Mouse (Mus musculus) lung, postnatal 25 days (tissue): Measurements from ENCODE around the gene Cacna1s.

ENCODE experiments used
- DNase-seq: peaks from one replicate; pipeline ENCODE4 v3.0.0; 2022; ENCODE audit warnings: low spot score

The Cacna1s gene

DNA sequence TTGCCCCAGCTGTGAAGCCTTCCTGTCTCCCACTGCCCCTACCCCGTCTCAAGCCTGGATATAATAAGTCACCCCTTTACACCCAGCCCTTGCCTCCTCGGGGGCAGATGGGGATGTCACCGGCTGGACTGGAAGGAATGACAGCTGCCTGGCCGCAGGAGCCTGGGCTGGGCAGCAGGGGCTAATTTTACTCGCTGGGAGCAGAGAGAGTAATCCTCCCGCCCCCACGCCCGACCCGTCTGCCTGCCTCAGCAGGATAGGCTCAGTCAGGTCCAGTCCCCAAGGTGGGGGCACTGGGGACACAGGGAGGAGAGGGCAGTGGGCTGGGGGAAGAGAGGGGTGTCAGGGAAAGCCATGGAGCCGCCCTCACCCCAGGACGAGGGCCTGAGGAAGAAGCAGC lies at the start of gene Cacna1s:
TSS of gene Cacna1s (plus strand) at position 204 of the 400 bp plus-strand sequence.
- no peak for DNase-seq

DNA sequence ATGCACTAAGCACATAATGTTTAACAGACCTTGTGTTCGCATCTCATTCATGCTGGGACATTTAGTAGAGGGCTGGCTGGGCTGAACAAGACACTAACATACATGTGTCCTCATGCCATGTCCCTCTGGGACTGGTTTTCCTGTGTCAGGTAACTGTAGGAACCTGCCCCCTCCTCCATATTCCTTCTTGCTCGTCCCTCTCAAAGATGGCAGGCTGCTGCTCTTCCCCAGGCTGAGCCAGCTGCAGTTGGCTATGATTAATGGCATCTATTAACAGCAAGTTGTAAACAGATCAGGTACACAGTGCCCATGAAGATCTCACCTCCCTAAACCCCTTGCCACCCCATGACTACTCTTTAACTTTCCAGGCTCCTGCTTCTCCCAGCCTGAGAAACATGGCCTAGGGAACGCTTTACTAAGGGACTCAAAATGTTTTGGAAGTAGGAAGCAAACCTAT lies 46.2 kb upstream of the Cacna1s start, which contains the start of gene Igfn1:
TSS of gene Igfn1 (minus strand) at position 51 of the 457 bp plus-strand sequence.
- DNase-seq = no peak

DNA sequence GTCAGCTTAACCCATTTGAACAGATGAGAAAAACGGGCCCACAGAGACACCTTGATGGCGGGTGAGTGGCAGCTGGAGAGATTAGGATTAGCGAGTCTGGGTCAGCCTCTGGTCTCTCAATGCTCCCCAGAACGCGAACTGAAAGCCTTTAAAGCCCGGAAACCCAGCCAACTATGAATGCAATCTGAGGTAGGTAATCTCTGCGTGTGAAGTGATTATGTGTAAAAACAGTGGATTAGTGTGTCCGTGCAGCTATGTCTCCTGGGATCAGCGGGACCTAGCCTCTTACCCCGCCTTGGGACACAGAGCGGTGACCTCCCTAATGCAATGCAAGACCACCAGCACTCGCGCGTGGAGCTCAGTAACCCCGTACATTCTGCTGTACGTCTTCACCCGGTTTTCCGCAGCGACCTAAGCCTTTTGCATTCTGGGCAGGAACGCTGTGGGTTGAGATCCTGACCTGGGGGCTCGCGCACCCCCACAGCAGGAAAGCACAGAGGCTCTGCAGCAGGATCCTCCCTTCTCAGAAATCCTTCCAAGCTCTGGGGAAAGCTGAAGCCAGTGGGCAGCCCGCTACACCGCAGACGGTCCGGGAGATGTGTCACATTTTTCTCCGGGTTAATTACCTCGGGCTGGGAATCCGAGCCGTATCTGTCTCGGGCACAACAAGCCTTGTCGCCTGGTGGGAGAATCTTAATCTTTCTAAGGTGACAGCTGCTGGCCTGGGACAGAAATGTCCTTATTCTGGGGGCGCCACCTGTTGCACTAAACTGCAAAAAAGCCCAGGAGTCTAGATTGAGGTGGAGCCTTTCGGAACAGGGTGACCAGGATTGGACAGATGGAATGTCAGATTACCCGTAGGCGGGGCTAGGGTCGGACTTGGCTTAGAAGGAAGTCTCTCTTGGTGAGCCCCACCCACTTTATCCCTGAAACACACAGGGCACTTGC lies 45.1 kb upstream of the Cacna1s start, which contains the start of gene Tmem9:
TSS of gene Tmem9 (plus strand) at position 940 of the 948 bp plus-strand sequence.
- DNase-seq = peak; percentile 89

DNA sequence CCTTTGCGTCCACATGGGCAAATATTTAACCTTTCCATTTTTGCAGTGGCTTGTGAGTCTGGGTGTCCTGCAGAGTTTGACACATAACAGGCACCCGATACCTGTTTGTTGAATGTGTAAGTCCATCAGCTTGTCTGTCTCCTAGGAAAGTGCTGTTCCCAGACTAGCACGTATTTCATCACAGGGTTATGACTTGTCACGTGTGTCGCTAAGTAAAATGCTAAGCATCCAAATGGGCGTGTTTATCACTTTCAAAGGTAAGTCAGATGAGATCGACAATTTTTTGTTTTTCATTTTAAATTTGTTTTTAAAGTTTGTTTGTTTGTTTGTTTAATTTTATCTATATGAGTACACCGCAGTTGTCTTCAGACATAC lies 44.4 kb upstream of the Cacna1s start:
- no peak for DNase-seq

DNA sequence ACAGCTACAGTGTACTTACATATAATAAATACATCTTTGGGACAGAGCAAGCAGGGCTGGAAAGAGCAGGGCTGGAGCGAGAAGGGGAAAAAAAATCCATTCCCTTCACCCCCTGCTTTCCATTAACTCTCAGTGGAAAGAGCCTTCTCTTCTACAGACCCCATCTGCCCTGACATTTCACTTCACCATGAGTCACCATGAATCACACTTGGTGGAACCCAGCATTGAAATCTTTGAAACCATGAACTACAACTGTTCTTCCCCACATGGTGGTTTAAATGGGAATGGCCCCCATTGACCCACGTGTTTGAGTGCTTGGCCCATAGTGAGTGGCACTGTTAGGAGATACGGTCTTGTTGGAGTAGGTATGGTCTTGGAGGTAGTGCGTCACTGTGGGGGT lies 42.3 kb upstream of the Cacna1s start:
- DNase-seq = no peak

DNA sequence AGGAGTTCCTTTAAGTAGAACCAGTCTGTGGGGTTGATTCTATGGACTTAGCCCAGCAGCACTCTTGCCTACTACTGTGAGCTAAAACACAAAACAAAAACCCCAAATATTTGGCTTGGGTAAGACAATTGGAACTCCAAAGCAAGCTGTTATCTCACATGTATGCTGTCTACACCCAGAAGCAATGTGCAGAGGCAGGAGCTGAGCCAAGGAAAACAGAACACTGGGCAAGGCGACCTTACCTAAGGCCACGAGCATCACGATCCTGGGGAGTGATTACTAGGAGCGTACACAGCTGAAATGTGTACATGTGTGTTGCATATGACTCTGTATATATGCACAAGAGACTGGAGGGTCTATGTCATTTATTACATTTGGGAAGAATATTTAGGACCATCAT lies 39.0 kb upstream of the Cacna1s start:
- no peak for DNase-seq

DNA sequence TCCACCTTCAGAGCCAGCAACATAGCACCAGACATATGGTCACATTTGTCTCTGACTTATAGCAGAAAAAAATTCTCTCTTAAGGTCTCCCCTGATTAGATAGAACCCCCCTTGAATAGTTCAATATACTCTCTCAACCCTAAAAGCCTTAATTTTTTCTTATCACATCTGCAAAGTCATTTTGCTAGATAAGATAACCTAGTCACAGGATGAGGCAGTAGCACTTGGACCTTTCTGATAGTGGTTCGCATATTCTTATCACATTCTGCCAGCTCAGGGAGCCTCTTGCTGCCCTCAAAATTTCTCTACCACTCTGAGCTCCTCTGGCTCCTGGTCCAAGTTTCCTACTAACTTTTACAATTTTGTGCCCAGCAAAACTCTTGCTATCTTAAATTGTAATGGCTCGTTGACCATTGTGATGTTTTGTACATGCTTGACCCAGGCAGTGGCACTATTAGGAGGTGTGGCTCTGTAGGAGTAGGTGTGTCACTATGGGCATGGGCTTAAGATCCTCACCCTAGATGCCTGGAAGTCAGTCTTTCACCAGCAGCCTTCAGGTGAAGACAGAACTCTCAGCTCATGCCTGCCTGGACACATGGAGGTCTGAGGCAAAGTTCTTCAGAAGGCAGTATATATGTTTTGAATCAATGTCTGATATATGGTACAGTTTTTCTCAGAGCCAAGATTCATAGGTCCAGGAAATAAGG lies 37.6 kb upstream of the Cacna1s start:
- DNase-seq = no peak

DNA sequence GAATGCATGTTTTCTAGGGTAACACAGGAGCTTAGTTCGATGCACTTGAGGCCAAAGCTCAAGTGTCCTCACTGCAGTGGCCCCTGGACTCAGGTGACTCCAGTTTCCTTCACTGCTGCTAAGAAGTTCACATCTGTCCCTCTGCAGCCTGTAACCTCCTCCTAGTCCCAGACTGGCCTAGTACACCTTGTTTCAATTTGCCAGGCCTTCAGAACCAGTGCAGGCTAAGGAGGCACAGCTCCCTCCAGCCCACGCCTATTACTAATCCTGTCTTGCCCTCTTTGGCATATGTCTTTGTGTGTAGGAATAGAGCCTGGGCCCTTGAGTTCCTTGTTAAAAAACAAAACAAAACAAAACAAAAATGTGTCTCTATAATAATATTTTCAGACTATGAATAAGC lies 35.2 kb upstream of the Cacna1s start:
- no peak for DNase-seq

DNA sequence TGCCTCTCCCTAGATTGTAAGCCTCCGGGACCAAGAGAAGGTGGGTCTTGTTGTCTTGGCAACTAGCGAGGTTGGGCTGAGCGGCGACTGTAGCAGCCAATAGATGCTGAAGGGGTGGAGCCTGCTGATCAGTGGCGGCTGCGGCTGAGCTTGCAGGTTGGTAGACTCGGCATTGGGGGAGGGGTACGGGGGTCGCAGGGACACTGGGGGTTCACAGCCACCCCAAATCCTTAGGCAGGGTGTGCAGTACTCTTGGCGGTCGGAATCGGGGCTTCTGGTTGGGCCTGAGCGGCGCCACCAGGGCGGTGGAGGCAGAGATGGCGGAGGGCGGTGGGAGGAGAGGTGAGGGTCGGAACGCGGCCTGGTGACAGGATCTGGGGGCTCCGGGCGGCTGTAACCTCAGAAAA lies 34.6 kb upstream of the Cacna1s start:
- DNase-seq = peak; percentile 94

DNA sequence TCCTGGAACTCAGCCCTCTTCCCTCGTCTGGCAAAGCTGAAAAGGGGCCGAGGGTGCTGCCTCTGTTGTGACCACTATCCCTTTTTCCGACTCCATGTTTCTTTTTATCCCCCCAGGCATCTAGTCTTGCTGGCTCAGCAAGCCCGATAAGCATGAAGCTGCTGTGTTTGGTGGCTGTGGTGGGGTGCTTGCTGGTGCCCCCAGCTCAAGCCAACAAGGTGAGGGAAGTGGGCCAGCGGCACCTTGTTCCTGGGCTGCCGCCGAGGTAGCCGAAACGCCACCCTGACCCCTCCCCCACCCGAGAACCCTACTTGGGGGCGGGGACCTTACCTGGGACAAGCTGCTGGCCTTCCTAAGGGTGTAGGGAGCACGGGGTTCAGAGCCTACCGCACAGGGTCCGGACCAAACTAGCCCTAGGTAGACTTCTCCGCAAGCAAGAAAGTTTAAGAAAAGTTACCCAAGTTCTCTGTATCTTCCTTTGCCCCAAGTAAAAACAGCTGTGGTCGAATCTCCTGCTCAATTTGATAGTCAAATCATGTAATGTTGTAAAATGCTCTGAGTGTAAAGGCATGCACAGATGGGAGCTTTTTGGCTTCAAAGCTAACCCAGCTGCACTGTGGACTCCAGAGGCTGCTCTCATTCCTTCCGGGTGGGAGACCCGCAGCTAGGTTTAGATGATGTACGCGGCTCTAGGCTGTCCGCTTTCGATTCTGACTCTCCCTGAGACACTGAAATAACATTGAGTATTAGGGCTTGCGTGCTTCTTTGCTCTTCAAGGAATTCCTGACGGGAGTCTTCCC lies 34.0 kb upstream of the Cacna1s start:
- peak; percentile 41 for DNase-seq

DNA sequence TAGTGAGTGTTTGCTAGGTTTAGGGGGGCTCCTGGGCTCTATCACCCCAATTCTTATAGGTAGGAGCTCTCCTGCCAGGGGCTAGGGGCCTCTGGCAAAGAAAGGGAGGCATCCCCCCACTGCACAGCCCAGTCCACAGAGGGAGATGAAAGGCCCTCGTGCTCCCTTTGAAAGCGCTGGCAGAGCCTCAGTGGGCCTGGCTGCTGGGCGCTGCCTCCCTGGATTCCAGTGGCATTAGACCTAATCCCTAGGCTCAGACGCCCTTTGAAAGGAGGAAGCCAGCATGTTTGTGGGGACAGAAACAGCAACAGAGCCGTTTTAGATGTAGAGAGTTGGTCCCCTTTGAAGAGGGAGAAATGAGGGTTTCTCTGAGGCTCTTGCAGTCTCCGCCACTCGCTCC lies 22.3 kb upstream of the Cacna1s start:
- DNase-seq = no peak

DNA sequence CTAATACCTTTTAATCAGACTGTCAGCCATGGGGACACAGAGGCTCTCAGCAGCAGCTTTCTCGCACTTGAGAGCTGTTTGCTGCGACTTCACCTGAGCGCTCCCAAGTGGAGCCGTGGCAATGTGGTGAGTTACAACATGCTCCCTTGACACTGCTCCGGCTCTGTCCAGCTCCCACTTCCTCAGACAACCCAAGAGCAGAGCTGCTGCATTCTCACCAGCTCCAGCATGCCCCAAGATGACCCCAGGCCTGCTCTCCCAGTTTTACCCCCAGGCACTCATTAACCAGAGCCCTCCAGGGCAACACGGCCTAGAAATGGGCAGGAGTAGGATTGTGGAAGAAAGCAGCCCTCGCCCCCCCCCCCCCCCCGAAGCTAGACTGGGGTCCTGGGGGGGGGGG lies 20.9 kb upstream of the Cacna1s start:
- DNase-seq = no peak

DNA sequence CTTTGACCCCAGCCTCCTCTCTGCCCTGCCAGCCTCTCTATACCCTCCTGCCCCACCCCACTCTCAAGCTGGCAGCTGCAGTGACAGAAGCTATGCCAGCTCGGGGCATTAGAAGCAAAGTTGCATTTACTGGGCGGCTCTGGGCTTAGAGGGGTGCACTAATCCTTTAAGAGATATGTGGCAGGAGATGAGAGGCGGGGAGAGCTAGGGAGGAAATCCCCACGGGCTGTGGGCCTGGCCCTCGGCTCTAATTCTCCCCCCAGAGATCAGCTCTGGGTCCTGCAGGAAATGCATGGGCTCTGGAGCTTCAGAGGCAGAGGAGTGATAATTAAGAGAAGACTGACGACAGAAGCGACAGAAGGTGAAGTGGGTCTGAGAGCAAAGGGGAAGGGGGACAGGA lies 19.6 kb upstream of the Cacna1s start:
- no peak for DNase-seq

DNA sequence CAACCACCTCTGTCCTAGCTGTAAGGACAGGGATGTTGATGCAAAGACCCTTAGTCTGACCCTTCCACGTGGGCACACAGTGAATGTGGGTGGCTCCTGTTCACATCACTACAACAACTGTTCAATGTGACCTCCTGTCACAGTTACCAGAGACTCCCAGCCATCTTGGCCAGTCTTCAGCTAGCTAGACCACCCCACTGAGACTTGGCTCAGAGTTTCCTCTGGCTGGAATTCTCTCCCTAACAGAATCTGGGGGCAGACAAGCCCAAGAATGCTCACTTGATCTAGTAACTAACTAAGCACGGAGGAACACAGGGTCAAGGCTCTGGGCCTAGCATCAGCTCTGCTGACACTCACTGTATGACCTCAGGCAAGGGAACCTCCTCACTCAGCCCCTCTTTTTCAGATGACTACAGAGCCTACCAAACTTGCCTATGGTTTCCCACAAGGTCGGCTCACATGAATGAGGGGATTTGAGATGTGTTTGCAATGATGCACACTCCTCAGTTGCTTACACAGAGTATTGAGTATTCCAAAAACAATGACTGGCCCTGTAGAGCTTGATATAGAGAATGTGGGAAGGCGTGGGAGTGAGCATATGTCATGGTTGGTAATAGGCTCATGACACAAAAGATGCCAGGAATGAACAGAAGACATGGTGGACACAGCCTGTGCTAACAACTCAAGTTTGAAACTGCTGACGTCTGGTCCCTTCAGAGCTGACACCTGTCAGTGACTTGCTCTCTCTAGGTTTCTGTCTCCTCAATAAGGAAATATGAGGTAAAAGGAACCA lies 13.6 kb upstream of the Cacna1s start:
- no peak for DNase-seq

DNA sequence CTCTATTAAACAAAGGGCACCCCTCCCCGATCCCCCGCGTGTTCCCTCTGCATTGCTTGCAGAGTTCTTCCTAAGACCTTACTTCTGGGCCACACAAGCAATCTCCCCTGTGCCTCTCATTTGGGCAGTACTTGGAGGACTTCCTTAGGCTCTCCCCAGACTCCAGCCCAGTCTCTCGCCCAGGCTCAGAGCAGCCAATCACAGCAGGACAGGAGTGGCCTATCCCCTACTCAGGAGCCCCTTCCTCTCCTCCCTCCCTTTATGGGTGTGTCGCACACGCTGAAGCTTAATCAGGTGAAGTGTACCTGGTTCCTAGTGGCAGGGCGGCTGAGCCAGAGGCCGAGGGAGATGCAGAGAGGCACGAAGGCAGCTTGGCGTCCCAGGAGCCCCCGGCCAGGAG lies 12.1 kb upstream of the Cacna1s start:
- no peak for DNase-seq

DNA sequence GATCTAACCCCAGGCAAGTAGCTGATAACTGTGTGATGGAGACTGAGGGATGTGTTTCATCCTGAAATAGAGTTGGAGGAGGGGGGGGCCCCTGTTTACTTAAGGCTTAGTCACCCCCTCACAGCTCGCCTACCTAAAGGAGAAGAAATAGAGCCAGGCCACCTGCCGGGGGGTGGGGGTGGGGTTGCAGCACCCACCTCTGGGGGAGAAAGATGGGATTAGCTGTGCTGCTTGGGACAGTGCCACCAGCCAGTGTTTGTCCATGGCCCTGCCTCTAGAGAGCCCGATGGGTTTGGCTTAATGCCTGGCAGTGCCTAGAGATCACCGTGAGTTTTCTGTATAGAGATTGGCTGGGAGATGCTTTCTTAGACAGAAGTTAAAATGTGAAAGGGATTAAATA lies 11.7 kb upstream of the Cacna1s start:
- DNase-seq = no peak

DNA sequence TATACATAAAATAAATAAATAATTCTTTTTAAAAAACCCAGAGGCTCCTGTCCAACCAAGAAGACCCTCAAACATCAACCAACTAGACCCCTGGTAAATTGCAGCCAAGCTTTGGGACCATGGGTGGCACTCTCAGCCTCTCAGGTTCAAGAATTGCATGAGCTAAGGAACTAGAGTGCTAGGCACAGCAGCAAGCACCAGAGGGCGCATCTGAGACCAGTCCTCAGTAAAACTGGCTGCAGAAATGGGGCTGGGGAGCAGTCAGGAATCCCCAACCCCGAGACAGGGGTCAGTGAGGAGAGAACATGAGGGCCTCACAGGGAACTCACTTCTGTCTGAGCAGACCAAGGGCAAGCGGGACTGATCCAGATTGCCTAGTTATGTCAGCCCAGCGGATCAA lies 6.8 kb upstream of the Cacna1s start:
- DNase-seq = peak; percentile 31

DNA sequence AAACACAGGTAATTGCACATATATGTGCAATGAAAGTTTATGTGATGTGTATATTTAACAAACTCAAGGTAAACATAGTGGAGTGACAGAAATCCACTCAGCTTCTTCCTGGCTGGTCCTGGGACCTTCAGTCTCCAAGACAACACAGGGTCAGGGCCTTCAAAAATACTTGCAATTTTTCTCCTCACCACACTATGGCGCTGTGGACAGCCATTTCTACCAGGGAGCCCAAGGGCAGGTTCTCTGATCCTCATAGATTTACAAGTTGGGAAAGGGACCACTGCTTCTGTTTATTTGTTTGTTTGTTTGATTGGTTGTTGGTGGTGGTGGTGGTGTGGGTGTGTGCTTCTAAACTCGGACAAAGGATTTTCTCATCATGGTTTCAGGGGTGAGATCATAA lies 5.1 kb upstream of the Cacna1s start:
- DNase-seq = peak; percentile 12

DNA sequence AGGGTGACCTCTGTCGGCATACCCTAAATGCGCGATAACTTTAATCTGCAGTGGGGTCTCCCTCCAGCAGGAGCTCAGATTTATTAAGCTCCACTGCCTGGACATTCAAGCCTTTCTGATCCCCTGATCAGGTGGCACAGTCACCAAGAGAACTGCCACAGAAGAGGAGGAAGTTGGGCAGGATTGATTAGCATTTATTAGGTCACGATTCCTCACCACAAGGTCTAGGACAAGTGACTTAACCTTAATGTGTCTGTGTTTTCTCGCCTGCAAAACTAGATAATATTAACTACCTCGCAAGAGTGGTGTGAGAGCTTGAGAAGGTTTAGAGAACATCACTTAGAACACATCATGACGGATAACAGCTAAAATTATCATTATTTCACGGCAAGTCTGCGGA lies 4.7 kb upstream of the Cacna1s start:
- DNase-seq = no peak

DNA sequence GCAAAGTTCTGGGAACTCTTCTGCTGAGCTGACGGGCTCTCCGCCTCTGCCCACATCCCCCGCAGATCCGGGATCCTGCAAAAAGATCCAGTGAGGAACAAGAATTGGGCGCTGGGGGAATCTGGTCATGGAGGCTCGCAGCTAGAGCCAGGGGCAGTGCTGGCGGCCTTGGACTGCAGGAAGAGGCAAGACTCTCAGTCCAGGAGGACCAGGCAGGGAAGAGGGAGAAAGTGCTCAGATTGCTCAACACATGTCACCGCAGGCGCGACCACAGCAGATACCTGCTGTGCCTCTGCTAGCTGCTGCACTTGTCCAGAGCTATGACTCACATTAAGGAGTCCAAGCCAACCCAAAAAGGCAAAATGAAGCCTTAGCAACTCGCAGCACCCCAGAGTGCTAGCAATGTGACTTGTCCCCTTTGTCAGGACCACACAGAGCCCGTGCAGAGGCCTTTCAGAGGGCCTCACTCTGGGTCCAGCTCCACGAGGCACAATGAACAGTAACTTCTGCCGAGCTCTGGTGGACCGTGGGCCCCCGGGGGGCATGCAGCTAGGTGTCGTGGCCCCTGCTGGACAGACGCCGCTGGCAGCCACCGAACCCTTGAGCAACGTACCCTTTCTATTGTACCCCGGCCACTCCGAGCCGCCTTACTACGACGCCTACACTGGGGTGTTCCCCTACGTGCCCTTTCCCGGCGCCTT lies 2.1 kb upstream of the Cacna1s start, which contains the start of gene Ascl5:
TSS of gene Ascl5 (plus strand) at position 493 of the 701 bp plus-strand sequence.
- no peak for DNase-seq

DNA sequence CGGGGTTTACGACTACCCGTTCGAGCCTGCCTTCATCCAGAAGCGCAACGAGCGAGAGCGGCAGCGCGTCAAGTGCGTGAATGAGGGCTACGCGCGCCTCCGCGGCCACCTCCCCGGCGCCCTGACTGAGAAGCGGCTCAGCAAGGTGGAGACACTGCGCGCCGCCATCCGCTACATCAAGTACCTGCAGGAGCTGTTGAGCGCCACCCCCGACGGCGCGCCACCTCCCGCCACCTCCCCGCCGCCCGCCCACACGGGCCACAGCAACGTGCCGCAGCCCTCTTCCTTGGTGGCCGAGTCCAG lies 1.6 kb upstream of the Cacna1s start:
- no peak for DNase-seq
